Mouse (Mus musculus) c-Kit-negative CD71-positive TER-119-positive erythroid progenitor cells, embryonic 14.5 days (primary cell): ENCODE measurements around the gene Nfkbil1.
"Not testable (repeated sequence)": the region's sequence is repeated elsewhere in the genome, so short reads cannot be mapped to it uniquely, and the experiment has no call there.

ENCODE experiments used
- DNase-seq: peaks from one replicate; pipeline ENCODE4 v3.0.0-alpha.2; 2013; ENCODE audit warnings: low read depth, low spot score

Gene Nfkbil1

DNA sequence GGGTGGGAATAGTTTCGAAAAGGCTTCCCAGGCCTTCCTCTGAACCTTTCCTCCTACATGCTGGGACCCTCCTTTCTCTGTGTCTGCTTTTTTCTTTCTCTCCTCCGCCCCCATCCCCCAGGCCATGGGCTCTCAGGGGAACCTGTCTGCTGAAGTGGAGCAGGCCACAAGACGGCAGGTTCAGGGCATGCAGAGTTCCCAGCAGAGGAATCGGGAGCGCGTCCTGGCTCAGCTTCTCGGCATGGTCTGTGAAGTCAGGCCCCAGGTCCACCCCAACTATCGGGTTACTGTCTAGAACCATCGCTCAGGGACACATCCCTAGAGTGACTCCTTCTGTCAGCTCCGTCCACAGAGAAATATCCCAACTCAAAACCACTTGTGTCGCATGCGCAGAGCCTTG, 1.9 kb upstream of the Nfkbil1 start:
- no peak for DNase-seq

GRCm38 (mm10) chr17:35236996-35237395, 1.4 kb upstream of the Nfkbil1 start:
- no peak for DNase-seq

GRCm38 (mm10) chr17:35236390-35236746, 776 bp upstream of the Nfkbil1 start:
- DNase-seq, result peak; percentile 86

- DNase-seq, result no peak
These were observed 689 bp downstream of the Nfkbil1 start for GRCm38 (mm10) chr17:35234903-35235302.

DNA sequence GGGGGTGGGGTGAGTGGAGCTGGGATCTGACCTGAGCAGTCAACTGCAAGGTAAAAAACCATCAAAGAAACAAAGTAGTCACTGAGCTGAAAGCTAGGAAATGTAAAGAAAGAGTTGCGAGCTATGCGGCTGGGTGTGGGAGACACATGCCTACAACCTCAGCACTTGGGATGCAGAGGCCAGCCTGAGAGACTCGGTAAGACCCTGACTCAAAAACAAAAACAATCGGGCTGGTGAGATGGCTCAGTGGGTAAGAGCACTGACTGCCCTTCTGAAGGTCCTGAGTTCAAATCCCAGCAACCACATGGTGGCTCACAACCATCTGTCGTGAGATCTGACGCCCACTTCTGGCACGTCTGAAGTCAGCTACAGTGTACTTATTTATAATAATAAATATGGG, 1.5 kb downstream of the Nfkbil1 start:
- DNase-seq, result not testable (repeated sequence)

DNA sequence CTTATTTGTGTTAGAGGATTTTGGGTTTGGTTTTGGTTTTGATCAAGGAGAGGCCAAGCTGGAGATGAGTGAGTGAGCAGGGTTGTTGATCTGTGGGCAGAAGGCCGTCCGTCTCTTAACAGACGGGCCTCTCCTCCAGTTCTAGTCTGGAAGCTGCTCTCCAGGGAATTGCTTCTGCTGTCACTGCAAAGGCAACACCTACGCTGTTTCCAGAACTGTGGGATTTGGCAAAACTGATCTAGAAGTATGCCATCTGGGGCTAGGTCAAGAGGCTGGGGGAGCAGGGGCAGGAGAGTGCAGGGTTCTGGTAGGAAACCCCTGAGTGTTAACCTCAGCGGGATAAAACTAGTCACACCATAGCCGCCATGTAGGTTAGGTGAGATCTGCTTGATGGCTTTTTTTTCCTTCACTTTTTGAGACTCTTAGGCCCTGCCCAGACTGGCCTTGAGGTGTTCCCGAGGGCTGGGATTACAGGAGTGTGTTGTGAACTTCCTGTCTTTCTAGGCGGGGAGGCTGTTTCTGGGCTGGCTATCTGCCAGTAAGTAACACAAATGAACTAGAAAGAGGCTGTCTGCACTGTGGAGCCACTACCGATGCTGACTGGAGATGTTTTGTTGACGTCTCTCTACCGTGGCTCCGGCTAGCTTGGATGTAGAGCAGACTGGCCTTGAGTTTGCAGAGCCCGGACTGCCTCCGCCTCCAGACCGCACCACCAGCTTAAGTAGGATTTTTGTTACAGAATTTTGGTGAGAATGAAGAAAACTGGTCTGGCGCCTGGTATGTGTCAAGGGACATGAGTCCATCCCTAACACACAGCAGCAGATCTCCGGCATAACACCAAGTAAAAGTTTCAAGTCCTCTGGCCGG, 2.2 kb downstream of the Nfkbil1 start, which contains the start of gene Atp6v1g2:
Atp6v1g2 (plus strand) TSS at position 547 of the 867 bp plus-strand sequence.
- no peak for DNase-seq

GRCm38 (mm10) chr17:35232659-35233058, 2.9 kb downstream of the Nfkbil1 start:
- DNase-seq, result no peak

- DNase-seq, result peak; percentile 57
These were observed 3.5 kb downstream of the Nfkbil1 start for GRCm38 (mm10) chr17:35232043-35232442.

- DNase-seq, result no peak
These were observed 4.6 kb downstream of the Nfkbil1 start for GRCm38 (mm10) chr17:35231022-35231421.

DNA sequence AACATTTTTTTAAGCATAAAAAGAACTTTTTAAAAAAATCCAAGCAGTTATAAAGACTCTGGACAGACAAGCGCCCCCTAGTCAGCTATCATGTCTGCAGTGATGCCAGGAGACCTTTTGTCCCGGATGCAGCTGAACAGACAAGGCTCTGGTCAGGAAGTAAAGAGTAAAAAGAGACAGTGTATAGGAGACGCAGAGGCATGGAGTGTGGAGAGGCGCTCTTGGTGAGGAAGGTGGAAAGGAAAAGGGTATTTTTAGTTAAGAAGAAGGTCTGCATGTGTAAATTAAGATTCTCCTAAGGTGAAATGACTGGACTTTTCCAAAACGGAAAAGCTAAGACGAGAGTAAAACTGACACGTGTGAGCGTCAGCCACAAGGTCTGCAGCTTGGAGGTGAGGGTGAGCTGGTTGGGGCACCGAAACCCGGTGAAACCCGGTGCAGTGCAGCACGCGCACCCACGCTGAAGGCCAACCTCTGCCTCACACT, 9.0 kb downstream of the Nfkbil1 start:
- DNase-seq, result no peak

DNA sequence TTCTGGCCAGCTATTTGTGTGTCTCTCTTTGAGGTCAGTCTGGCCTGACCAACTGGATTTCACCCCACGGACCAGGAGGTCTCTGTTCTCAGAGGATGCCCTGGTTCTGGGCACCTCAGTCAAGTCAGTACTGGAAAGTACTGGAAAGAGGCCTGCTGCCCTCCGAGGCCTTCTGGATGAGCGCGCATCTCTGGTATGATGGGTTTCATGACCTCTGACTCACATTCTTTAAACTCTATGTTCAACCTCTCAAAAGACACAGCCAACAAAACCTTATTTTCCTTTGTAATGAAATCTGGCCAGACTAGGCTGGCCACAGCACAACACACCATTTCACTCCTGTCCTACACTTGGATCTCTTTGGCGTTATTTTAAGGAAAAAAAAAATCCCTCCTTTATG, 10.1 kb downstream of the Nfkbil1 start:
- no peak for DNase-seq

- no peak for DNase-seq
These were observed 11.0 kb downstream of the Nfkbil1 start for GRCm38 (mm10) chr17:35224641-35225040.

- no peak for DNase-seq
These were observed 13.3 kb downstream of the Nfkbil1 start for GRCm38 (mm10) chr17:35222299-35222698.

DNA sequence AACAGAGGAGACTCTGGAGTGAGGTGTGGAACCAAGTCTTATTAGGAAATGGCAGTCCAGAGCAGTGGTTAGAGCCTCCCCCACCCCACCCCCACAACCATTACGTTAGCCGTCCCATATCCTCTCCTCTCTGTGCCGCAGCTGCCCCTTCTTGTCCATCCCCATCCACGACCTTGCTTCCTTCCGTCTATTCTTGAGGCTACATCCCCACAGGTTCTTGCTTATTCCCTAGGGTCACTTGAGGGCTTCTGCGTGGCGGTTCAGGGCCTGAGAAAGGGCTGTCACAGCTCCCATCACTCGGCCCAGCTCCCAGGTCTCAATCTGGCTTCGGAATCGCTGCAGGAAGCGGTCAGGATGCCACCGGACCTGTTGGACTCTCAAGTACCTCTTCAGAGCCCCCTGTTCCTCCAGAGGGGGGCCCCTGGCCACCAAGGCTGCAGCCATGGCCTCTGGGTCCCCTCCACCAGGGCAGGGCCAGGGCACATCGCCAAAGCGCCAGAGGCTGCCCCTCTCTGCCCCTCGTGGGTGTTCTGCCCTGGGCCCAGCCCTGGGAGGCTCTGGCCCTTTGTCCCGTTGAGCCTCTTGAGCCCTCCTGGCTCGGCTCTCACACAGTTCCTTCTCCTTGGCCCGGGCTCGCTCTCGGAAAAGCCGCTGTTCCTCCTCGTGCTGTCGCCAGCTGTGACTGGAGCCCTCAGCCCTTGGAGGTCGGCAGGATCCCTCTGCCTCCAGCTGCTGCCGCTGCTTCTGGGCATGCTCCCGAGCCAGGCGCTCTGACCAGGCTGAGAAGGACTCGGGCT, 15.2 kb downstream of the Nfkbil1 start, which contains the start of gene Gm16181:
Gm16181 (plus strand) TSS at position 679 of the 797 bp plus-strand sequence.
- DNase-seq, result no peak

DNA sequence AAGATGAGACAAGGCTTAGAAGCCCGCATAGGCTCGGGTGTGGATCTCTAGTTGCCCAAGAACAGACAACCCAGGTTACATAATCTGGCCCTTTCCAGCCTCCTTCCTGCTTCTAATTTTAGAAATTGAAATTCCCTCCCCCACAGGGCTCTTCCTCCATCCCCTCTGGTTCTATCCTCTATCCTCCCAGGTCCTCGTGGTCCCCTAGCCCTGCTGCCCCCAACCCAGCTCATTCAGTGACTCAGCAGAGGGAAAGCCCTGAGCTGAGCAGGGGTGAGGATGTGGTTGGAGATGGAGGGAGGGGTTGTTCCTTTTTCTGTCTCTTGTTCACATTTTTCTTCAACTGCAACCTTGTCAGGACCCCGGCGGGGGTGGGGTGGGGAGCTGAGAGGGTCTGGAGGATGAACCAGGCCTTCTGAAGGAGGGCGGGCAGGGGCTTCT, 16.0 kb downstream of the Nfkbil1 start:
- no peak for DNase-seq

DNA sequence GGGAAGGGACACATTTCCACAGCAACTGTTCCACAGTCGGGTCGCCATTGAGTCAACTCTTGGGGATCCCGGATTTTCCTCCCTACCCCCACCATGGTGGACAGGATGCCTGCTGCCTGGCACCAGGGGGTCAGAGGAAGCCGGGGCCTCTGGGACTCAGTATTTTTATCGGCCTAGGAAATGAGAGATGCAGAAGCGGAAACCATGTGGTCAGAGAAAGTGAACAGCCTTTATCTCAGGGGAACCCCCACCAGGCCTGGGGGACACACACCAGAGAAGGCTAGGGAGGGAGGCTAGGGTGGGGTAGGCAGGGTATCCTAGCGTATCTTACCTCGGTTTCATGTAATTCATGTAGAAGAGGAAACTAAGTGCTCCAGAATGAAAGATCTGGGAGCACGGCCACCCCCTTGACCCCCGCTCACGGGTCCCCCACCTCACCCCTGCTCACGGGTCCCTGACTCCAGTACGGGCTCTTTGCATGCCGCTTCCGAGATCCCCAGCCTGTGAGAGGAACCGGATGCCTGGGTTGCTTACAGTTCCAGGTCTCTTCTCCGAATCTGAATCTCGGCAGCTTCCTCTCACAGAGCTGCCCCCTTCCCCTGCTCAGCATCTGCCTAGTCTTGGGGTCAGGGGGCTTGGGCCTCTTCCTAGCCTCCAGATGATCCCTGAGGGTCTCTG, 16.9 kb downstream of the Nfkbil1 start:
- DNase-seq, result no peak

DNA sequence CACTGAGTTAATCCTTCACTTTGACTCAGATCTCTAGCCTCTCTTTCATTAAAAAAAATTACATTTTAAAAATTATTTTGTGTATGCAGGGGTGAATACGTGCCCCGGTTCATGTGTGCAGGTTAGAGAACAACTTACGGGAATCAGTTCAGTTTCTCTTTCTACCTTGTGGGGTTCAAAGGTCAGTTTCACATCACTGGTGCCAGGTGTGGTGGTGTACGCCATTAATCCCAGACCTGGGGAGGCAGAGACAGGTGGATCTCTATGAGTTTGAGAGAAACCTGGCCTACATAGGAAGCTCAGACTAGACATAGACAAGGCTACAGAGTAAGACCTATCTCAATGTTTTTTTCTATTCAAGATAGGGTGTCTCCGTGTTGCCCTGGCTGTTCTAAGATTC, 22.5 kb downstream of the Nfkbil1 start:
- no peak for DNase-seq

GRCm38 (mm10) chr17:35210593-35210992, 25.0 kb downstream of the Nfkbil1 start:
- DNase-seq, result no peak

GRCm38 (mm10) chr17:35209785-35210535, 25.6 kb downstream of the Nfkbil1 start:
- DNase-seq, result no peak

GRCm38 (mm10) chr17:35205380-35205769, 30.2 kb downstream of the Nfkbil1 start:
- no peak for DNase-seq
